Mouse (Mus musculus) kidney, adult 2 months (tissue): ENCODE data around the gene Aloxe3.

Source experiments
- CTCF ChIP-seq: fragments of 200-500 bp; conservative IDR thresholded peaks from 2 replicates; pipeline ENCODE4 v1.5.1; 2011; ENCODE audit warnings: low read depth, mild to moderate bottlenecking, control low read depth, low read length, moderate library complexity, mixed read lengths; ENCODE audit not compliant: insufficient read depth, insufficient read length
- POLR2A ChIP-seq: fragments of 200-500 bp; IDR thresholded peaks from one replicate; pipeline ENCODE4 v1.6.1; 2011; ENCODE audit warnings: low read depth, low read length, control low read depth

DNA sequence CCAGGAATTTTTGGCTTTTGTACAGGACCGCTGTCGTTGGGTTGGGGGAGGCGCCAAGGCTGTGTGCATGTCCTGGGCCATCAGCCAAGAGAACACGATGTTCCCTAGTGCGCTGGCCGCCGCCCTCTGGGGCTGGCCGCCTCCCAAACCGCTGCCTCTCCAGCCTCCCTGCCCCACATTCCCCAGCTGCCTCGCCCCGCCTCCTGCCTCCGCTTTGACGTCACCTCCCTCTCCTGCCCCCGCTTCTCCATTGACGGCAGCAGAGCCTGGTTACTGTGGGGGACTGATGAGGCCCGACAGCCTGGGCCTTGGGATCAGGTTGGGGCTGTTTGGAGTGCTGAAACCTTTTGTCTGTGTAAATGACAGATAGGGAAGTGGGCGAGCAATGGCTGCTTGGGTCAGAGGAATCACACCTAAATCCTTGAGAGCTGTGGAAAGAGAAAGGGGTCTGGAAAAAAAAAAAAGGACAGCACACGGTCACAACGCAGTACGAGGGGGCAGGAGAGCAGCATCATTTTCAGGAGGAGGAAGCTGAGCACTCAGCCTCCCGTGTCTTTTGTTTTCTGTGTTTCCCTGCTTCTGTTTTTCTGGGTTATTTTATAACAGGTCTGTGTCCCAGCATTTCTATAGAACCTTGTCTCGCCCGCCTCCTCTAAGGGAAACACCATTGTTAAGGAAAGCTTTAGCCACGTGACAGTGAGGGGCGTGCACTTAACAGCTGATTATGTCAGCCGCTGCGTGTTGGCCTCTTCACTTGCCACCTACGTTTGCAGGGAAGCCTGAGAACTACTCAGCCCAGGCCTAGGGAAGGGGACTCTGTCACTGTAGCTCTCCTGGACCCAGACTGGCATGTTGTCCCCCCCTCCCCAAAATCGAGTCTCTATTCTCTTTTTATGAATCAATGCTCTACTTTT is 28.5 kb upstream of the Aloxe3 start:
- TF ChIP-seq POLR2A: peak; percentile 50
- no peak for TF ChIP-seq CTCF
